Mouse (Mus musculus) layer of hippocampus, adult 18-20 months (tissue): ENCODE results near the gene Msmb. TPM values are rescaled to one million over a fixed set of nuclear protein-coding genes. Genes with fewer than 3 reads are reported as not detected.

ENCODE experiments used
- DNase-seq, 2 experiments: peaks; one replicate each; pipeline ENCODE4 v3.0.0; 2022; ENCODE audit warnings: low spot score in 2 of 2
- total RNA-seq, 2 experiments: library from RNA; stranded (reverse); gene quantifications; 2 replicates each; pipeline ENCODE4 v1.2.3; 2021

Msmb gene
- total RNA-seq, 2 experiments from 2014 or later = not detected

DNA sequence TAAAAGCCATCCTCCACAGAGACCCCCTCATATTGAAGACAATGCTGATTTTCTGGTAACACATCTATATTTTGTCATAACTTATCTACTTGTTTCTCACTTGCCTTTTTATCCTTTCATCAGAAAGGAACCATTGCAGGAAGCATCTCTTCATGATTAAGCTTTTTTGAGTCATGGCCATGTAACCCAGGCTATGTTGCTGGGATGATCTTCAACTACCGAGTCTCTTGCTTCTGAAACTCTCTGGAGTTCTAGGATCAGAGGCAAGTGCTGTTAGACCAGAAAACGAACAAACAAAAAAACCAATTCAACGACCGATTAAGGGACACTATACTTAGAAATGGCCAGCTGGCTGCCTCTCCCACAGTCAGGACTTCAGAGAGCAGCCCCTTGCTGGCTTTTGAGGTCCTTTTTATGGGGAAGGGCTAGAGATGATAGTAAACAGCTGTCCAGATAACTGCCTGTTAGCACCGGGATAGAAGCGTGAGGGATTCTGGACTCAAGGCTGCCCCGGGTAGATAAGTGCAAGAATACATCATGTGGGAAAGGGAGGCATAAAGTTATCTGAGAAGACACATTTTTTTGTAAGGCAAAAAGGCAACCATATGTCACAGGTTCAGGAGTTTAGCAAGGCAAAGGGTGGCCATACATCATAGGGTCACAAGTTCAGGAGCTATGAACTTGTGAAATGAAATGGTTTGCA is 4.1 kb downstream of the Msmb start:
- DNase-seq = no peak

- DNase-seq = no peak
Observed at GRCm38 (mm10) chr14:32146578-32146977, 4.8 kb downstream of the Msmb start.

DNA sequence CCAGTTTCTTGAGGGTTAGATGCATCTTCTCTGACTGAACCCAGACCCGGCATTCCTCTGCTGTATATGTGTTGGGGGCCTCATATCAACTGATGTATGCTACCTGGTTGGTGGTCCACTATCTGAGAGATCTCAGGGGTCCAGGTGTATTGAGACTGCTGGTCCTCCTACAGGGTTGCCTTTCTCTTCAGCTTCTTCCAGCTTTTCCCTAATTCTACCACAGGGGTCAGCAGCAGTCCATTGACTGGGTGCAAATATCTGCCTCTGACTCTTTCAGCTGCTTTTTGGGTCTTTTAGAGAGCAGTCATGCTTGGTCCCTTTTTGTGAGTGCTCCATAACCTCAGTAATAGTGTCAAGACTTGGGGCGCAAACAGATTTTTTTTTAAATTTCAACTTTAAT is 9.0 kb downstream of the Msmb start:
- DNase-seq = no peak

DNA sequence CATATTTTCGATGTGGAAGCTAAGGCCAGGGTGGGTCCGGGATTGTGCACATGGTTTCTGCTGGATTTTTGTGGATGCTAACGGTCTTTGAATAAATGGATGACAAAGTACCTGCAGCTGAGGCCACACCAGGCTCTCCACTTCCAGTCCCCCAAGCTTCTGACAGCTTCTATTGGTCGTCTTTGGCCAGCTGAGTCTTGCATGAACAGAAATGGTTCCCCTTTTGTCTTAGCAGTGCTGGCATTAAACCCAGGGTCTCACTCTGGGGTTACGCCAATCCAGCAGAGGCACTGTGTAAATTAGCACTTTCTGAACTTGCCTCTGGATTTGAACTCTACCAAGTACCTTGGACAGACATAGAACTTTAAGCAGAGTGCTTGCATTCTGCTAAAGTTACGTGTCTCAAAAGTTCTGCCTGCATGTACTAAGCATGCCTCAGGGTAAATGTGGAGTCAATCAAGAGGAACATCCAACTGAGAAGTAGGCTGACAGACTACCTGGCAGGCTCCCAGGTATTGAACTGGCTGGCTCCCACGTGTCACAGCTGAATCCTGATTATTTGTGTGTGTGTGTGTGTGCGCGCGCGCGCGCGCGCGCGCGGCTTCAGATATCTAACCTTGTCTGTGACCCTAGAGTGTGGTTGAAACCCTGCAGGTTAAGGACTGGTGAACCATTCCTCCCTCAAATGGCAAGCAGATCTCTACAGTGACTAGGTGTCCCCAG is 10.6 kb downstream of the Msmb start:
- DNase-seq = no peak

- no peak for DNase-seq
Observed at GRCm38 (mm10) chr14:32153156-32153555, 11.3 kb downstream of the Msmb start.

DNA sequence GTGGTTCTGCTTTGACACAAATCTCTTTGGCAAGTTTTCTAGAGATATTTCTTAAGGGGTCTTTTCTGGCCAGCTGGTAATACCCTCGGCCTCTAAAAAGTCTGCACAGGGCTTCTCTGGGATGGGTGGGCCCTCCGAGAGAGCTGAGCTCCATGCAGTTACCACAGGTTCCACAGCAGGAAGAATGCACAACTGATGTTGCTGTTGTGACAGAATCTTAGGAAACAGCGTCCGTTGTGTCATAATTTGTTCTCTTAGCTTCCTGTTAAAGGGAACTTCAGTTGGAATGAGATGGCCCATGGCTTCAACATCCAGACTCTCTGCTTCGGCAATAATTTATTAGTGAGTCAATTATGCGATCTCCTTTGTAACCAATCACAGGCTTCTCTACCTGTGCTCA is 12.9 kb downstream of the Msmb start:
- no peak for DNase-seq

GRCm38 (mm10) chr14:32159150-32159670 is 17.4 kb downstream of the Msmb start:
- DNase-seq = no peak

- DNase-seq = peak; percentile 96 to 99
Observed at GRCm38 (mm10) chr14:32159690-32160246, 17.9 kb downstream of the Msmb start, which contains the start of gene Ncoa4. TSS of gene Ncoa4 (plus strand) at chr14:32159865.

GRCm38 (mm10) chr14:32160563-32160962 is 18.7 kb downstream of the Msmb start:
- DNase-seq = no peak

GRCm38 (mm10) chr14:32161090-32161885 is 19.5 kb downstream of the Msmb start:
- DNase-seq = no peak

- no peak for DNase-seq
Observed at GRCm38 (mm10) chr14:32162231-32162630, 20.4 kb downstream of the Msmb start.

- DNase-seq = no peak
Observed at GRCm38 (mm10) chr14:32163203-32163888, 21.5 kb downstream of the Msmb start.

DNA sequence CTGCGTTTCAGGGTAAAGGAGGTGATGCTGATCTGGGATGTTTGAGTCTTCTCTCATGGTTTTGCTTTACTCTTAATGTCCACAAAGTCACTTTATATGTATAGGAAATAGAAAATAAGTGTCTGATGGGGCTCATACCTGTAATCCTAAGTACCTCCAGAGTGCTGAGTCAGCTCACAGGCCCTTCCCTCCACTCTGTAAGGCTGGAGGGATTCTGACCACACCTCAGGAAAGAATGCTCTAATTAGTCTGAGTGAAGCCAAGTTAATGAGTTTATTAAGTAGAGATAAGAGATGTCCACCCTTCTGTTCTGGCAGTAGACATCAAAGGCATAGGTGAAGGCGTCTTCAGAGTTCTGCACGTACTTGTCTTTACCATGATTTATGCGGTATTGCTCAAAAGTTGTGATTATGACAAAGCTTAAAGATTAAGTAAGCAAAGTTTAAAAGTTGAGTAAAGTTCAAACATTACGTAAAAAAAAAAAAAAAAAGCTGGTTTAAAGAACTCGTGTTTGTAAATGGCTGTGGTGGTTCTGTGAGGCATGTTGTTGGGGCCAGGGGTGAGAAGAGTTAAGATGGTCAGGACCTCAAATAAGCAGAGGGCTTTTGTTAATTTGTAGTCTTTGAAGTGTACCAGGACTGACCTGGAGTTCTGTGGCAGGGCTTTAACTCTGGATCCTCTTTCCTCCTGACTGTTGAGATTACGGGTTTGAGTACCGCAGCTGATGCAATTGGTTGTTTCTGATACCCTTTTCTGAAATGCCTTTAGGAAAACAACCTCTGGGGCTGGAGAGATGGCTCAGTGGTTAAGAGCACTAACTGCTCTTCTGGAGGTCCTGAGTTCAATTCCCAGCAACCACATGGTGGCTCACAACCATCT is 22.6 kb downstream of the Msmb start:
- no peak for DNase-seq

DNA sequence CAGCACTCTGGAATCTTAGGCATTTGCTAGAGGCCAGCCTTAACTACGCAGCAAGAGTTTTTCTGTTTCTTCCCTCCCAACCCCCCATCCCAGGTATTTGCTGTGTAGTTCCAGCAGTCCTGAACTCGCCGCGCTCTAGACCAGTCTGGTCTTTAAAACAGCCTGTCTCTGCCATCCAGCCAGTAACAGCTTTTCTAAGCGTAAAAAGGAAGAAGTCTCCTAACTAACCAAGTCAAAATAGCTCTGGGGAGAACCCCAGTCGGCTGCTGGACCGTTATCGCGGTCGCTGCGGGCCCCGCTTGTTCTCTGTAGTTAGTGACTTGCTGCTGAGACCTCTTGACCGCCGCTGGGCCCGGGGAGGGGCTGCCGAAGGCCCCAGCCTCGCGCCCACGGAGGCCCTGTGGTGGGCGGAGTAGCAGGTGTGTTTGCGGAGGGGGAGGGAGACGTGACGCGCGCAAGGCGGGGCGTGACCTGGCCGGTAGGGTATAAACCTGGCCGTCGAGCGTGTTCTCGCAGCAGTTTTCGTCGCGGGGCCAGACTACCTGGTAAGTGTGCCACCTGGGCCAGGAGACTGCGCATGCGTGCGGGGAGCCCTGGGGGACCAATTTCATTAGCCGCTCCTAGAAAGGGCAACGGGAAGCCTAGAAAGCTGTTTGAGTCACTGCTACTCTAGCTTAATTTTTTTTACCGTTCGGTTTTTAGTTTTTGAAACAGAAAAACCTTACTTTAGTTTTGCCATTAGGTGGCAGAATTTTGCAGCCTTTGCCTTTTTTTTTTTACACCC is 23.6 kb downstream of the Msmb start:
- DNase-seq = peak; percentile 15 to 34

DNA sequence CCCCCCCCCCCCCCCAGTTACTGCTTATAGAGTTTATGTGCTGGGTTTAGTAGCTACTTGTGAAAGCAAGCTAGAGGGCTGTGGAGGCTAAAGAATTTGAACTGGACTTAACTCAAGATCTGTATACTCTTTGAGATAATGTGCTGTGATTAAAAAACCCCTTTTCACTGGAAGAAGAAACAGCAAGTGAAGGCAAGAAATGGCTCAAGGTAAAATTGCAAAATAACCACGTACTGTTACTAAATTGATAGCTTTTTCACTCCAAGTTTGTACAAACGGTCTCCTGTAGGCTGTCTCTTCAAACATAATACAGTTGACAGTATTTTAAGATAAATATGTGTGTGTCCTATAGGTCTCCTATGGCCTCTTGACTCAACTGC is 24.2 kb downstream of the Msmb start:
- DNase-seq = no peak

DNA sequence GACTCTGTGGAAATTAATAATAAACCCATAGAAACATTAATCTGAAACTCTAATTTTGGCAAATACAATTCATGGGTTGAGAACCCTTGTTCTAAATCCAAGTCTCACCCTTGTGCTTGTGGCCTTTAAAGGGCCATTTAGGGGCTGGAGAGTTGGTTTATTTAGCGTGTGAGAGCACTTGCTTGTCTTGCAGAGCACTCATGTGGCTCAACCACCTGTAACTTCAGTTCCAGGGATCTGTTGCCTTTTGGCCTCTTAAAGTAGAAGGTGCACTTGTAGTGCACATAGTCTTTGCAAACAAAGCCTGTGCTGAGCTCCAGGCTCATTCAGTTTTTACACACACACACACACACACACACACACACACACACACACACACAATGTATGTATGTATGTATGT is 25.0 kb downstream of the Msmb start:
- DNase-seq = no peak

GRCm38 (mm10) chr14:32167326-32167725 is 25.5 kb downstream of the Msmb start:
- DNase-seq = no peak

DNA sequence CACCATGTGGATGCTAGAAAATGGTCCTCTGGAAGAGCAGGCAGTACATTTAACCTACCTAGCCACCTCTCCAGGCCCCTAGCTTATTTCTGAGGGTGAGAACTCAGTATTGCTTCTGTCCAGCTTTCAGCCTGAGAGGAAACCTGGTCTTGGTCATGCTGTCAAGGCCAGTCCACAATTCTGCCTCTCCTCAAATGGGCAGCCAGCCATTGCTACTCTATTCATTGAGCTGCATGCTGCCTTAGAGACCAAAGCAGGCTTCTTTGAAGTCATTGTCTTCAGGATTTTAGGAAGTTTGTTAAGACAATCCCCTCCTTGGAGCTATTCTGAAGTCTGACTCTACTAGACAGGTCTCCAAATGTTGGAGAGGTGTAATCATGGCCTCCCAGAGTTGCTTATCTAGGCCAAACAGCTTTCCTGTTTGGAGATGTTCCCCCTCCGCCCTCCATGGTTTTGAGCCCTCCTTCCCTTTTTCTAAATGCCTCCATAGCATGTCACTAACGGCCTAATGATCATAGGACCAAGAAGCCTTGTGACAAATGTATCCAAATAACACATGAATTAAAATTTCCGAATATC is 26.9 kb downstream of the Msmb start:
- DNase-seq = no peak

GRCm38 (mm10) chr14:32170137-32170536 is 28.3 kb downstream of the Msmb start:
- no peak for DNase-seq
